Mouse (Mus musculus) R1 (cell line): ENCODE measurements at regions not wholly inside any gene's neighbourhood (a gene's known extent, or its start where the extent isn't known, plus 50 kb on each side); places are given as distances from the start of the nearest gene placed in this dataset.

Source experiments
- DNase-seq: peaks from one replicate; pipeline ENCODE4 v3.0.0-alpha.2; 2018; ENCODE audit warnings: low read depth, low spot score

GRCm38 (mm10) chr12:10571643-10572377, 181.2 kb downstream of the Rdh14 start:
- DNase-seq: peak; percentile 61

- DNase-seq: no peak
Measured at GRCm38 (mm10) chr12:10572378-10572650, 181.7 kb downstream of the Rdh14 start.

DNA sequence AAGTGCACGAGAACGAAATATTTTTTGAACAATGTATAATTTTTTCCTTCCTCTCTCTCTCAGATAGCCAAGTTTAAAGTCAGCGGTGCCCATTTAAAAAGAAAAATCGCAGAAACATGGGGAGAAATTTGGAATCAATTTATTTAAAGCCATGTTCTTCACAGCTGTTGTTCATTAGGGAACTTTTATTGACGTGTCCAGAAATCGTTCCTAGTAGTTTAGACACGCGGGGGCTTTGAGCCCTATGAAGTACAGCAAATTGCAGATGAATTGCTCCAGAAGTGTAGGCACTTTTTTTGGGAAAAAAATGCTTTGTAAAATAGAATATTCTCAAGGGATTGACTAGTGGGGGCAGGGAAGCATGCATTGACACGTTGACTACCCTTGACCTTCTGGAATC, 182.8 kb downstream of the Rdh14 start:
- DNase-seq: no peak

GRCm38 (mm10) chr12:10582840-10583614, 192.5 kb downstream of the Rdh14 start:
- no peak for DNase-seq

DNA sequence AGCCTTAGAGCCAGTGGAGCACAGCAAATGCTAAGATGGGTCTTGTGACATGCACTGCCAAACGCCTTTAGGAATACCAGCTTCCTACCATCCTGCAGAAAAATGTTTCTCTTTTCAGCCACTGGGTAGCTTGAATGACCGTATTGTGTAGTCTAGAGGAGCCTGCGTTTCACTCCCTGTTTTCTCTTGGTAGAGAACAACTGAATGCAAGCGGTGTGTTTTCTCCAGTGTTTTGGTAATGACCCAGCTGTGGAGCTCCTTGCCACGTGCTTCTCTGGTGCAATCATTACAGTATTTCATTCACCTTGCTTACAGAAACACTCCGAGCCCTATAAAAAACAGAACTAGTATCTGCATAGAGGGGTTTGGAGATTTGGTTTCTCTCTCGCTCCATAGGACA, 193.5 kb downstream of the Rdh14 start:
- DNase-seq: peak; percentile 6

- peak; percentile 75 for DNase-seq
Measured at GRCm38 (mm10) chr12:10589537-10589936, 199.0 kb downstream of the Rdh14 start.

- peak; percentile 58 for DNase-seq
Measured at GRCm38 (mm10) chr12:10597976-10598746, 207.6 kb downstream of the Rdh14 start.

- no peak for DNase-seq
Measured at GRCm38 (mm10) chr12:10600111-10600510, 209.5 kb downstream of the Rdh14 start.

DNA sequence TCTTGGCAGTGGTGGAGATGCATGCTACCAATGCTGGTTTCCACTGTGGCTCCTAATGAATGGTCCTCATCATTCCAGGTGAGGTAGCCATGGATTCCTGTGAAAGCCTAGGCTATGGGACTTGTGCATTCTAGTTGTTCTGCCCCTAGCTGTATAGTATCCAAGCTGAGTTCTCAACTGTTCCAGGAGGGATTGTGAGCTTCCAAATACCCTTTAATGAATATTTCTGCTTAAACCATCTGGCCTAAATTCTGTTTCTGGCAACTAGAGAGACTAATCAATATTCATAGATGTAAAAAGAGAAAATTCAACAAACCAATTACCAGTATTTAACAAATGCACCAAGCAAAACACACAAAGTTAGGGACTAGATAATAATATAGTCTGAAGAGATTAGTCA, 227.7 kb downstream of the Rdh14 start:
- no peak for DNase-seq

- DNase-seq: no peak
Measured at GRCm38 (mm10) chr12:10620541-10620940, 230.0 kb downstream of the Rdh14 start.

DNA sequence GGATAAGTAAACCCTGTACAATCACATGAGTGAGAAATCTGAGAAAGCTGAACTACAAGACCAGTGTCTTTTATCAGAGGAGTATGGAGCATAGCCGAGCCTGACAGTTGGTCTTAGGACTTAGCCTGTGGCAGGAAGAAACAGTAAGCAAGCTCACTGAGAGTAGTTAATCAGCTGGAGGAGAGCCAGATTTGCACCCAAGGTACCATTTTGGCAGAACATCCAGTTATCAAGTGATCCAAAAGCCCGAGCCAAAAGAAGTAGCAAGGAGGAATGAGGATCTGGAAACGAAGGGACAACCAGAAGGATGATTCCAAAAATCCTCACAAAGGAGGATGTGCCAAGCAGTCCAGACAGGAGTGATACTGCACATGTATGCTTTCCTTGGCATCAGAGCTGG, 248.0 kb downstream of the Rdh14 start:
- no peak for DNase-seq

GRCm38 (mm10) chr12:10654466-10655184, 264.1 kb downstream of the Rdh14 start:
- no peak for DNase-seq

DNA sequence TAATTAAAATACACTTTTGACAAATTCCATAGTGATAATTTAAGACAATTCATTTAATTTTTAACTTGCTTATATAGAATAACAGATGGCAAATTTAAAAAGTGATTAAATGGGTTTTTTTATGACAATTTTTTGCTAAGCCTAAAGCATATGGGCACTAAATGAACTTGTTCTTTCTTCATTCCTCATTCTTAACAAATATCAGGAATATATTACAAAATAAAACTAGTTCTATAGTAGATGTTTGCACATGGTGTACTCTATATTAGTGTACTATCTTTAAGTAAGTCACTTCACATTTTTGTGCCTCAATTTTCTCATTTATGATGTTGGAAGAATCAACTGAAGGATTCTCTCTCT, 264.6 kb downstream of the Rdh14 start:
- DNase-seq: no peak

GRCm38 (mm10) chr12:10658826-10659225, 268.3 kb downstream of the Rdh14 start:
- no peak for DNase-seq

DNA sequence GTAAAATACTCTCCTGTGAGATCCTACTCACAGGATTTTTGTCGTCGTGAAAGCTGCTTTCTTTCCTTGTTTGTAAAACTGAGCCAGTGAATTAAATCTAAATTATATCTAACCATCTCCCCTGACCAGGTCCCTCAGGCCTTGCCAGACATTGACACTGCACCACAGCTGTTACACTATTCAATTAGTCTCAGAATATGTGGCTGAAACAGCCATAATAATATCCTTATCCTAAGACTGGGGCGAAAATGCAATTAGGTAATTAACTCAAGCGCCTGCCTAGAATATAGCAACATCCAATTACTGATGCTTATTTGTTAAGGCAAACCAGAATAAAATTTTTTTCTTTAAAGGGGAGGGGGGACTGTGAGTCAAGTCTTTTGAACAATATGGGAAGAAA, 296.2 kb downstream of the Rdh14 start:
- DNase-seq: no peak
